Mouse (Mus musculus) MEL (cell line): ENCODE data around the gene Wdr86. TPM values are rescaled to one million over a fixed set of nuclear protein-coding genes. Genes with fewer than 3 reads are reported as not detected.

Experiments
- DNase-seq: peaks from one replicate; pipeline ENCODE4 v3.0.0; 2011; ENCODE audit warnings: low read depth, low spot score
- H3K27ac ChIP-seq: 2 replicates; pipeline ENCODE4 v1.5.1; 2012; ENCODE audit warnings: low read depth, mild to moderate bottlenecking, control low read depth, low read length, moderate library complexity; ENCODE audit not compliant: control insufficient read depth
- H3K27me3 ChIP-seq, 2 experiments: fragments of 150-350 bp in 1 of 2; sonication (generic) in 1 of 2; 2 replicates each; pipeline ENCODE4 v1.6.1; 2012; ENCODE audit warnings: low read length in 2 of 2, mild to moderate bottlenecking in 2 of 2, improper control_type of control experiment in 1 of 2, moderate library complexity in 1 of 2; ENCODE audit not compliant: insufficient read depth in 2 of 2, control insufficient read depth in 1 of 2
- H3K36me3 ChIP-seq, 2 experiments: 2 replicates each; pipeline ENCODE4 v1.6.1; 2012 to 2014; ENCODE audit warnings: low read length in 2 of 2, improper control_type of control experiment in 1 of 2, inconsistent platforms in 1 of 2, mild to moderate bottlenecking in 1 of 2; ENCODE audit not compliant: insufficient read depth in 2 of 2, control insufficient read depth in 1 of 2
- H3K4me1 ChIP-seq, 2 experiments: fragments of 150-350 bp in 1 of 2; sonication (generic) in 1 of 2; 2 replicates each; pipeline ENCODE4 v1.6.1; 2012; ENCODE audit warnings: low read length in 2 of 2, improper control_type of control experiment in 1 of 2, mild to moderate bottlenecking in 1 of 2; ENCODE audit not compliant: insufficient read depth in 2 of 2, control insufficient read depth in 1 of 2
- H3K4me3 ChIP-seq, 2 experiments: fragments of 150-350 bp in 1 of 2; sonication (generic) in 1 of 2; 2 replicates each; pipeline ENCODE4 v1.5.1; 2012; ENCODE audit warnings: low read depth in 2 of 2, low read length in 2 of 2, mild to moderate bottlenecking in 2 of 2, moderate library complexity in 2 of 2, control low read depth in 1 of 2, improper control_type of control experiment in 1 of 2; ENCODE audit not compliant: control insufficient read depth in 1 of 2, insufficient read depth in 1 of 2
- H3K79me2 ChIP-seq: 2 replicates; pipeline ENCODE4 v1.6.1; 2012; ENCODE audit warnings: mild to moderate bottlenecking, low read length, moderate library complexity; ENCODE audit not compliant: control insufficient read depth, poor library complexity, insufficient read depth
- H3K9ac ChIP-seq: 2 replicates; pipeline ENCODE4 v1.6.1; 2012; ENCODE audit warnings: low read depth, mild to moderate bottlenecking, control low read depth, low read length, moderate library complexity; ENCODE audit not compliant: control insufficient read depth, poor library complexity, severe bottlenecking
- H3K9me3 ChIP-seq: fragments of 150-350 bp; sonication (generic); replicated peaks from 2 replicates; pipeline ENCODE4 v1.6.1; 2012; ENCODE audit warnings: mild to moderate bottlenecking, low read length, improper control_type of control experiment, moderate library complexity; ENCODE audit not compliant: insufficient read depth
- BHLHE40 ChIP-seq: IDR thresholded peaks from 2 replicates; pipeline ENCODE4 v1.6.1; 2012; ENCODE audit warnings: low read depth, mild to moderate bottlenecking, inconsistent platforms, low read length, improper control_type of control experiment, borderline replicate concordance
- CHD1 ChIP-seq: IDR thresholded peaks from 2 replicates; pipeline ENCODE4 v1.6.1; 2012; ENCODE audit warnings: low read depth, mild to moderate bottlenecking, inconsistent platforms, low read length, improper control_type of control experiment
- CHD2 ChIP-seq: IDR thresholded peaks from 2 replicates; pipeline ENCODE4 v1.6.1; 2011; ENCODE audit warnings: low read length, improper control_type of control experiment
- CTCF ChIP-seq, 3 experiments: IDR thresholded peaks in 2 of 3; conservative IDR thresholded peaks in 1 of 3; 2 replicates each; pipeline ENCODE4 v1.5.1; 2011 to 2012; ENCODE audit warnings: low read length in 3 of 3, low read depth in 2 of 3, mild to moderate bottlenecking in 2 of 3, improper control_type of control experiment in 1 of 3, inconsistent platforms in 1 of 3, mixed read lengths in 1 of 3, moderate library complexity in 1 of 3; ENCODE audit not compliant: control insufficient read depth in 1 of 3, insufficient read depth in 1 of 3, poor library complexity in 1 of 3, severe bottlenecking in 1 of 3
- E2F4 ChIP-seq: IDR thresholded peaks from 2 replicates; pipeline ENCODE4 v1.6.1; 2011; ENCODE audit warnings: low read depth, low read length, improper control_type of control experiment, borderline replicate concordance
- ELF1 ChIP-seq: IDR thresholded peaks from 2 replicates; pipeline ENCODE4 v1.6.1; 2014; ENCODE audit warnings: low read depth, mild to moderate bottlenecking, inconsistent platforms, low read length, improper control_type of control experiment, moderate library complexity
- EP300 ChIP-seq, 2 experiments: IDR thresholded peaks; 2 replicates each; pipeline ENCODE4 v1.6.1; 2011; ENCODE audit warnings: improper control_type of control experiment in 2 of 2, low read length in 2 of 2, low read depth in 1 of 2, mild to moderate bottlenecking in 1 of 2
- ETS1 ChIP-seq: IDR thresholded peaks from 2 replicates; pipeline ENCODE4 v1.6.1; 2012; ENCODE audit warnings: low read depth, mild to moderate bottlenecking, inconsistent platforms, low read length, improper control_type of control experiment, moderate library complexity
- GABPA ChIP-seq: IDR thresholded peaks from 2 replicates; pipeline ENCODE4 v1.6.1; 2012; ENCODE audit warnings: low read depth, mild to moderate bottlenecking, inconsistent platforms, low read length, improper control_type of control experiment, moderate library complexity
- GATA1 ChIP-seq: IDR thresholded peaks from 2 replicates; pipeline ENCODE4 v1.6.1; 2011; ENCODE audit warnings: low read depth, low read length, improper control_type of control experiment
- HCFC1 ChIP-seq: IDR thresholded peaks from 2 replicates; pipeline ENCODE4 v1.6.1; 2012; ENCODE audit warnings: low read depth, mild to moderate bottlenecking, inconsistent platforms, low read length, improper control_type of control experiment, moderate library complexity
- MAFK ChIP-seq: IDR thresholded peaks from 2 replicates; pipeline ENCODE4 v1.6.1; 2011; ENCODE audit warnings: low read depth, mild to moderate bottlenecking, low read length, improper control_type of control experiment, borderline replicate concordance
- MAX ChIP-seq: IDR thresholded peaks from 2 replicates; pipeline ENCODE4 v1.6.1; 2011; ENCODE audit warnings: low read length, improper control_type of control experiment
- MAZ ChIP-seq: IDR thresholded peaks from 2 replicates; pipeline ENCODE4 v1.6.1; 2012; ENCODE audit warnings: low read depth, mild to moderate bottlenecking, inconsistent platforms, low read length, improper control_type of control experiment
- MEF2A ChIP-seq: IDR thresholded peaks from 2 replicates; pipeline ENCODE4 v1.6.1; 2014; ENCODE audit warnings: low read depth, mild to moderate bottlenecking, inconsistent platforms, low read length, improper control_type of control experiment; ENCODE audit not compliant: poor library complexity, insufficient replicate concordance, severe bottlenecking; ENCODE audit errors: extremely low read depth
- MXI1 ChIP-seq: IDR thresholded peaks from 2 replicates; pipeline ENCODE4 v1.6.1; 2011; ENCODE audit warnings: mild to moderate bottlenecking, low read depth, low read length, improper control_type of control experiment
- MYB ChIP-seq: IDR thresholded peaks from 2 replicates; pipeline ENCODE4 v1.6.1; 2011; ENCODE audit warnings: mild to moderate bottlenecking, low read depth, low read length, improper control_type of control experiment
- MYC ChIP-seq: IDR thresholded peaks from 2 replicates; pipeline ENCODE4 v1.6.1; 2011; ENCODE audit warnings: low read depth, mild to moderate bottlenecking, low read length, improper control_type of control experiment, moderate library complexity
- NELFE ChIP-seq: IDR thresholded peaks from 2 replicates; pipeline ENCODE4 v1.6.1; 2011; ENCODE audit warnings: low read depth, low read length, improper control_type of control experiment
- NRF1 ChIP-seq: IDR thresholded peaks from 2 replicates; pipeline ENCODE4 v1.6.1; 2014; ENCODE audit warnings: low read depth, mild to moderate bottlenecking, inconsistent platforms, low read length, improper control_type of control experiment, moderate library complexity; ENCODE audit not compliant: poor library complexity, insufficient read depth, severe bottlenecking
- POLR2A ChIP-seq, 2 experiments: IDR thresholded peaks; 2 replicates each; pipeline ENCODE4 v1.6.1; 2011 to 2012; ENCODE audit warnings: low read length in 2 of 2, mild to moderate bottlenecking in 2 of 2, control low read depth in 1 of 2, improper control_type of control experiment in 1 of 2, low read depth in 1 of 2, moderate library complexity in 1 of 2; ENCODE audit not compliant: control insufficient read depth in 1 of 2, insufficient read depth in 1 of 2, poor library complexity in 1 of 2
- POLR2AphosphoS2 ChIP-seq: IDR thresholded peaks from 2 replicates; pipeline ENCODE4 v1.6.1; 2011; ENCODE audit warnings: low read length, improper control_type of control experiment
- POLR2AphosphoS5 ChIP-seq: IDR thresholded peaks from 2 replicates; pipeline ENCODE4 v1.6.1; 2012; ENCODE audit warnings: low read depth, borderline replicate concordance, mild to moderate bottlenecking, inconsistent platforms, low read length, moderate library complexity, mixed read lengths
- RAD21 ChIP-seq: IDR thresholded peaks from 2 replicates; pipeline ENCODE4 v1.6.1; 2011; ENCODE audit warnings: mild to moderate bottlenecking, low read depth, low read length, improper control_type of control experiment
- RCOR1 ChIP-seq: IDR thresholded peaks from 2 replicates; pipeline ENCODE4 v1.6.1; 2012; ENCODE audit warnings: low read depth, mild to moderate bottlenecking, inconsistent platforms, low read length, improper control_type of control experiment
- SIN3A ChIP-seq: IDR thresholded peaks from 2 replicates; pipeline ENCODE4 v1.6.1; 2012; ENCODE audit warnings: low read length, improper control_type of control experiment, inconsistent platforms
- SMC3 ChIP-seq: IDR thresholded peaks from 2 replicates; pipeline ENCODE4 v1.6.1; 2011; ENCODE audit warnings: low read depth, low read length, improper control_type of control experiment
- TAL1 ChIP-seq: IDR thresholded peaks from 2 replicates; pipeline ENCODE4 v1.6.1; 2012; ENCODE audit warnings: mild to moderate bottlenecking, inconsistent platforms, low read length, moderate library complexity, mixed read lengths
- TCF12 ChIP-seq: IDR thresholded peaks from 2 replicates; pipeline ENCODE4 v1.6.1; 2014; ENCODE audit warnings: low read depth, mild to moderate bottlenecking, inconsistent platforms, low read length, improper control_type of control experiment, moderate library complexity
- USF1 ChIP-seq: IDR thresholded peaks from 2 replicates; pipeline ENCODE4 v1.6.1; 2014; ENCODE audit warnings: low read depth, mild to moderate bottlenecking, inconsistent platforms, low read length, improper control_type of control experiment, moderate library complexity
- USF2 ChIP-seq, 2 experiments: IDR thresholded peaks; 2 replicates each; pipeline ENCODE4 v1.6.1; 2011 to 2012; ENCODE audit warnings: improper control_type of control experiment in 2 of 2, low read length in 2 of 2, borderline replicate concordance in 1 of 2, inconsistent platforms in 1 of 2, low read depth in 1 of 2, mild to moderate bottlenecking in 1 of 2; ENCODE audit not compliant: insufficient read depth in 1 of 2
- ZC3H11A ChIP-seq: IDR thresholded peaks from 2 replicates; pipeline ENCODE4 v1.6.1; 2012; ENCODE audit warnings: low read depth, mild to moderate bottlenecking, inconsistent platforms, low read length, improper control_type of control experiment
- ZKSCAN1 ChIP-seq: IDR thresholded peaks from 2 replicates; pipeline ENCODE4 v1.6.1; 2012; ENCODE audit warnings: low read depth, mild to moderate bottlenecking, inconsistent platforms, low read length, improper control_type of control experiment, moderate library complexity
- ZMIZ1 ChIP-seq: IDR thresholded peaks from 2 replicates; pipeline ENCODE4 v1.6.1; 2012; ENCODE audit warnings: low read depth, mild to moderate bottlenecking, inconsistent platforms, low read length, improper control_type of control experiment, moderate library complexity
- ZNF384 ChIP-seq: IDR thresholded peaks from 2 replicates; pipeline ENCODE4 v1.6.1; 2012; ENCODE audit warnings: low read depth, mild to moderate bottlenecking, inconsistent platforms, low read length, improper control_type of control experiment
- polyA plus RNA-seq, 2 experiments: library from polyadenylated mRNA; stranded (reverse) in 1 of 2; unstranded in 1 of 2; fragments of >175 nt in 1 of 2; fragments of >200 nt in 1 of 2; gene quantifications; 2 replicates each; pipeline versions ENCODE4 v1.2.1 to v1.2.4; 2012; ENCODE audit warnings: low replicate concordance in 2 of 2, low read depth in 1 of 2; ENCODE audit not compliant: insufficient read length in 2 of 2, insufficient read depth in 1 of 2, missing spikeins in 1 of 2
- total RNA-seq: library from RNA; depleted of rRNA; stranded (reverse); fragments of 300-350 nt; gene quantifications from 2 replicates; pipeline ENCODE4 v1.2.3, GENCODE M21; 2012

Wdr86 gene
- total and polyA plus RNA-seq, 3 experiments, result not detected

GRCm38 (mm10) chr5:24685366-24686093 lies 45.0 kb downstream of the Wdr86 start, which contains the start of gene Nub1:
TSS of gene Nub1 (plus strand) at chr5:24685532.
- H3K9ac ChIP-seq, result peak within 1 kb of the TSS; percentile 88
- H3K27me3 ChIP-seq, result no peaks in the 10 kb centered on the region
- H3K27ac ChIP-seq, result peak within 1 kb of the TSS; percentile 92
- TF ChIP-seq MYC (peak; percentile 94), ELF1 (peak; percentile 89), CTCF (IDR thresholded peaks at IDR 0.05 in 2 of 3, conservative IDR thresholded peaks at IDR 0.05 in 1 of 3; ENCODE audit: control insufficient read depth in 1 of 3, insufficient read depth in 1 of 3, low read depth in 2 of 3, low read length in 3 of 3, poor library complexity in 1 of 3, severe bottlenecking in 1 of 3) (peak in 2 of 3 experiments; percentile 41 to 43; a peak in 4 of 6 replicates), BHLHE40 (no peak), POLR2A (IDR thresholded peaks at IDR 0.05; ENCODE audit: control insufficient read depth in 1 of 2, insufficient read depth in 1 of 2, low read depth in 1 of 2, low read length in 2 of 2, poor library complexity in 1 of 2) (peak; percentile 42 to 91; a peak in 3 of 4 replicates), USF1 (peak; percentile 70), RAD21 (no peak), NRF1 (no peak), HCFC1 (peak; percentile 90), ZMIZ1 (no peak), MXI1 (peak; percentile 53), ZNF384 (no peak; the same call in 1 of the 2 replicates), MYB (no peak), EP300 (IDR thresholded peaks at IDR 0.05; ENCODE audit: low read depth in 1 of 2, low read length in 2 of 2) (peak in 1 of 2 experiments; percentile 3; a peak in 1 of 4 replicates), ETS1 (peak; percentile 87), GATA1 (no peak), NELFE (peak; percentile 79), TAL1 (no peak), E2F4 (no peak), MEF2A (no peak), RCOR1 (peak; percentile 23; the same call in 1 of the 2 replicates), POLR2AphosphoS2 (peak; percentile 84), CHD2 (peak; percentile 31; the same call in 1 of the 2 replicates), MAZ (peak; percentile 73), POLR2AphosphoS5 (peak; percentile 80; the same call in 1 of the 2 replicates), MAFK (no peak), MAX (peak; percentile 67; the same call in 1 of the 2 replicates), USF2 (IDR thresholded peaks at IDR 0.05; ENCODE audit: borderline replicate concordance in 1 of 2, insufficient read depth in 1 of 2, low read depth in 1 of 2, low read length in 2 of 2) (no peak), ZKSCAN1 (no peak), SIN3A (peak; percentile 84), SMC3 (no peak), ZC3H11A (no peak), CHD1 (no peak; the same call in 1 of the 2 replicates), GABPA (no peak), TCF12 (peak; percentile 18; the same call in 1 of the 2 replicates)

More at GRCm38 (mm10) chr5:24685366-24686093, 45.0 kb downstream of the Wdr86 start, which contains the start of gene Nub1:
- Histone ChIP-seq H3K9me3 (no peaks in the 10 kb centered on the region), H3K79me2 (peaks cover 6% of the 10 kb centered on the region), H3K36me3 (peaks cover 0 to 14% of the 10 kb centered on the region in 2 experiments; a peak in 2 of 4 replicates), H3K4me3 (peak within 1 kb of the TSS; percentile 90 to 99), H3K4me1 (peaks cover 9 to 10% of the 10 kb centered on the region in 2 experiments)
- DNase-seq, result peak; percentile 100
